ENCODE assay signal across 11 mouse cellular contexts in genomic region chr17:12162824-12163223, GRCm38 (mm10). TPM values are rescaled to one million over a fixed set of nuclear protein-coding genes. Genes with fewer than 3 reads are reported as not detected.
DNase-seq lines count a peak whose midpoint lies in the region; ATAC-seq lines count a peak whose summit lies in the region.
"Had no signal": no experiment of that assay in that cellular context is flagged by ENCODE, and none has a peak within 500 bp of the region (broad histone marks: within the 10 kb centered on the region; RNA-seq: fewer than 3 reads in every experiment).

No protein-coding gene starts in this region.

- DNase-seq in CD4-positive, CD25-positive, alpha-beta regulatory T cell, adult 2 months (ENCODE audit: low read depth, low spot score), result peak; percentile 15
- DNase-seq in kidney, postnatal 25 days, result no peak
- peak; percentile 34 for DNase-seq in CD4-positive helper T cell, adult 2 months (ENCODE audit: low read depth, low spot score)
- DNase-seq in fibroblast of lung, adult 2 months (ENCODE audit: low read depth), result peak; percentile 72
- DNase-seq in urinary bladder, postnatal 14 days (ENCODE audit: low spot score), result no peak
- no peak for DNase-seq in right cerebral cortex, postnatal 36 days (ENCODE audit: low spot score in 2 of 2)
- DNase-seq: forebrain, postnatal 0 days had no signal

- H3K4me2 ChIP-seq in kidney, embryonic 15.5 days, result no peak overlapping the region

- no peak overlapping the region for H3K4me3 ChIP-seq in kidney, embryonic 15.5 days (replicated peaks)
- H3K4me3 ChIP-seq: megakaryocyte, embryonic 14.5 days had no signal

- no peak overlapping the region for H3K9ac ChIP-seq in kidney, embryonic 15.5 days
- H3K9ac ChIP-seq: forebrain, postnatal 0 days; liver, embryonic 14.5 days had no signal

- H3K27me3 ChIP-seq in kidney, embryonic 15.5 days, result no peaks in the 10 kb centered on the region

- H3K9me3 ChIP-seq in kidney, embryonic 15.5 days (replicated peaks), result no peaks in the 10 kb centered on the region
- H3K9me3 ChIP-seq: megakaryocyte, embryonic 14.5 days had no signal

- peaks cover 30% of the 10 kb centered on the region for H3K4me1 ChIP-seq in kidney, embryonic 15.5 days

- ATAC-seq in CD4-positive, CD25-positive, alpha-beta regulatory T cell, adult 4 months, result no peak
- ATAC-seq in kidney, embryonic 15.5 days (replicated peaks; ENCODE audit: low FRiP score), result no peak
- ATAC-seq: forebrain, postnatal 0 days had no signal

- peaks cover 16% of the 10 kb centered on the region for H3K36me3 ChIP-seq in kidney, embryonic 15.5 days

- H3K27ac ChIP-seq in kidney, embryonic 15.5 days, result 0 out of 2 replicates have a peak overlapping the region, but pooled peaks have one; percentile 54
- H3K27ac ChIP-seq: liver, embryonic 14.5 days had no signal

- WGBS in kidney, embryonic 15.5 days, result 65% methylated on average over 4 of the region's 4 CpGs

RNA-seq across cellular contexts. Expression of gene Agpat4, which starts 44.3 kb away (rescaled TPM):
- polyA plus RNA-seq in CD4-positive, CD25-positive, alpha-beta regulatory T cell, adult 4 months (2017; shearing (Covaris generic)), result 10 to 100 TPM; 15.8 to 18.2 TPM
- 35.3 and 37.2 TPM in 2 replicates for polyA plus RNA-seq in kidney, embryonic 15.5 days (2015; fragmentation: Nextera tagmentation; extraction: Ambion mirVana)

Comparison
In these comparisons a context has a peak if more than half of its experiments do, and no peak if none do; other contexts are left out.
1. DNase-seq: peak in CD4-positive, CD25-positive, alpha-beta regulatory T cell, adult 2 months (single experiment), CD4-positive helper T cell, adult 2 months (single experiment) and fibroblast of lung, adult 2 months (single experiment); none in kidney, postnatal 25 days (0 of 2), urinary bladder, postnatal 14 days (single experiment) and right cerebral cortex, postnatal 36 days (0 of 2).